Mouse (Mus musculus) mammary gland, adult 2 months (tissue): ENCODE data around the gene Vax2. TPM values are rescaled to one million over a fixed set of nuclear protein-coding genes. Genes with fewer than 3 reads are reported as not detected.

Experiments used
- polyA plus RNA-seq: library from polyadenylated mRNA; depleted of rRNA; stranded (reverse); fragments of >200 nt; gene quantifications from 2 replicates; pipeline ENCODE4 v1.2.3, GENCODE M21; 2012; ENCODE audit warnings: low replicate concordance; rRNA removed

Vax2 gene
- polyA plus RNA-seq, result 0.11 and 0.14 TPM in 2 replicates

GRCm38 (mm10) chr6:83711067-83711675 is at the start of gene Vax2:
Gene Vax2 (plus strand): TSS chr6:83711264.

GRCm38 (mm10) chr6:83677757-83678156 is 33.3 kb upstream of the Vax2 start, which contains the start of gene Cd207:
Gene Cd207 (minus strand): TSS chr6:83677857.

GRCm38 (mm10) chr6:83742761-83743160 is 31.7 kb downstream of the Vax2 start, which contains the start of gene Atp6v1b1:
Gene Atp6v1b1 (plus strand): TSS chr6:83742990.

GRCm38 (mm10) chr6:83762344-83762743 is 51.3 kb downstream of the Vax2 start, which contains the start of gene Ankrd53:
Gene Ankrd53 (plus strand): TSS chr6:83762644.

GRCm38 (mm10) chr6:83775638-83776293 is 64.7 kb downstream of the Vax2 start, which contains the start of gene Tex261:
Gene Tex261 (minus strand): TSS chr6:83775813.

Other genes with a start within 250 kb of the Vax2 start
- 58.5 and 69.4 TPM in 2 replicates for gene Dguok, start 204.3 kb upstream of the Vax2 start, polyA plus RNA-seq
- gene Actg2, start 175.0 kb upstream of the Vax2 start, polyA plus RNA-seq, result 17.1 and 21.6 TPM in 2 replicates
- 10.1 and 18.0 TPM in 2 replicates for gene Stambp, start 138.5 kb upstream of the Vax2 start, polyA plus RNA-seq
- gene Clec4f, start 55.1 kb upstream of the Vax2 start, polyA plus RNA-seq, result not detected in 2 replicates
- 1.7 and 2.5 TPM in 2 replicates for gene Cd207, start 33.4 kb upstream of the Vax2 start, polyA plus RNA-seq
- gene Atp6v1b1, start 31.7 kb downstream of the Vax2 start, polyA plus RNA-seq, result 44.0 and 51.0 TPM in 2 replicates
- gene Ankrd53, start 51.4 kb downstream of the Vax2 start, polyA plus RNA-seq, result not detected in 2 replicates
- 113 and 176 TPM in 2 replicates for gene Tex261, start 64.5 kb downstream of the Vax2 start, polyA plus RNA-seq
- 17.5 and 20.0 TPM in 2 replicates for gene Nagk, start 83.7 kb downstream of the Vax2 start, polyA plus RNA-seq
- 8.8 and 17.5 TPM in 2 replicates for gene Paip2b, start 120.5 kb downstream of the Vax2 start, polyA plus RNA-seq
- 6.3 and 10.6 TPM in 2 replicates for gene Zfp638, start 155.8 kb downstream of the Vax2 start, polyA plus RNA-seq